In the genomic region with DNA sequence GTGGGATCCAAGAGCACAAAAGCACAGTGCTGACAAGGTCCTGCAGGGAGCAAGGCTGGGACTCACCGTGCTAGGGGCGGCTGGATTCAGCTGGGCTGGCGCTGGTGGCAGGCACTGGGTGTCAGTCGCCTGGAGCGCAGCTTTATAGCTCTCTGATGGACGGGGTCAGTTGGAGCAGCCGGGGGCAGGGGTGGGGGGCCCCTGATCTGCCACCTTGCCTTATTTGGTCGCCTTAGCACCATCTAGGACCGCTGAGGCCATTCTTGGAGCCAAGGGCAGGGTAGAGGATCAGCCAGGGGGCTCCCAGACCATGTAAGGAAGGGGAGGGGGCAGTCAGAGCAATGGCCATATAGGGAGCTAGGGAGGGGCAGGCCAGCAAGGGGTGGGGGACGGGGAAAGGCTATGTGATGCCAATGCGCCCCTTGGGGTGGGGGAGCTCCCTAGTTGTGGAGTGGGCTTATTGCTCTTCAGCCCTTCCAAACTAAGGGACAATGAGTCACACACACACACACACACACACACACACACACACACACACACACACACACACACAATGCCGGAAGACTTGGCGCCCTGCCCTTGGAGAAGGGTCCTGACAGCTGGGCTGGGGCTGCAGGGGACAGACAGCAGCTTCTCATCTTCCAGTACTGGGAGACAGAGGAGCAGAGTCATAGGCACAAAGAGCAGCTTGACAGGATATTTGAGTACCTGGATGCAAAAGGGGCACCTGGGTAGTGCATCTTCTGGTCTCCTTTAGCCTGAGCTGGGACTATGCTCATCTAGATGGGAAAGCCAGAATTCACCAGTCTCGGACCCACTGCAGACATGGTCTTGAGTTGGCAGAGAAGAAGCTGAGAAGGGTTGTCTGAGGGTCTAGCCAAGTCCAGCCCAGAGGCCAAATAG, we compare ENCODE assay signal across 10 mouse cellular contexts. TPM values are rescaled to one million over a fixed set of nuclear protein-coding genes. Genes with fewer than 3 reads are reported as not detected.
A peak's percentile ranks its signal among the peaks of the same experiment; 100 is the strongest.
DNase-seq lines count a peak whose midpoint lies in the region; ATAC-seq and TF ChIP-seq lines count a peak whose summit lies in the region.
"Had no signal": no experiment of that assay in that cellular context is flagged by ENCODE, and none has a peak within 500 bp of the region (broad histone marks: within the 10 kb centered on the region; RNA-seq: fewer than 3 reads in every experiment).

TSS of gene Actc1 (minus strand) at position 853 of the 903 bp plus-strand sequence.

- H3K27ac ChIP-seq in kidney, embryonic 14.5 days (ENCODE audit: low read depth, low read length) = no peak within 1 kb of the TSS
- H3K27ac ChIP-seq in embryonic facial prominence, embryonic 11.5 days (replicated peaks; ENCODE audit: low read depth, low read length) = no peak within 1 kb of the TSS
- H3K27ac ChIP-seq in liver, postnatal 0 days (ENCODE audit: low read depth) = no peak within 1 kb of the TSS
- H3K27ac ChIP-seq in forebrain, embryonic 15.5 days (replicated peaks) = no peak within 1 kb of the TSS

- no peaks in the 10 kb centered on the region for H3K36me3 ChIP-seq in kidney, embryonic 14.5 days (ENCODE audit: control insufficient read depth, insufficient read depth, low read length)
- no peaks in the 10 kb centered on the region for H3K36me3 ChIP-seq in embryonic facial prominence, embryonic 11.5 days (replicated peaks; ENCODE audit: control insufficient read depth, insufficient read depth, low read depth, low read length)
- H3K36me3 ChIP-seq in liver, postnatal 0 days (replicated peaks; ENCODE audit: insufficient read depth, low read length) = no peaks in the 10 kb centered on the region
- no peaks in the 10 kb centered on the region for H3K36me3 ChIP-seq in forebrain, embryonic 15.5 days

- TF ChIP-seq EP300 in liver, postnatal 0 days (IDR thresholded peaks at IDR 0.05; ENCODE audit: low read depth) = no peak

- no peak for TF ChIP-seq CTCF in liver, postnatal 0 days (IDR thresholded peaks at IDR 0.05; ENCODE audit: low read depth)

- ATAC-seq in kidney, embryonic 14.5 days (ENCODE audit: low FRiP score, low TSS enrichment) = peak; percentile 75
- ATAC-seq in embryonic facial prominence, embryonic 11.5 days (replicated peaks; ENCODE audit: insufficient number of reproducible peaks, low FRiP score, low TSS enrichment, low read depth) = peak; percentile 47; the same call in 1 of the 2 replicates
- no peak for ATAC-seq in liver, postnatal 0 days
- no peak; the same call in 1 of the 2 replicates for ATAC-seq in forebrain, embryonic 15.5 days (replicated peaks)

- no peaks in the 10 kb centered on the region for H3K27me3 ChIP-seq in kidney, embryonic 14.5 days (ENCODE audit: control insufficient read depth, insufficient read depth, low read length)
- H3K27me3 ChIP-seq in embryonic facial prominence, embryonic 11.5 days (ENCODE audit: control insufficient read depth, insufficient read depth, low read length) = no peaks in the 10 kb centered on the region
- H3K27me3 ChIP-seq in liver, postnatal 0 days (ENCODE audit: insufficient read depth, low read length) = no peaks in the 10 kb centered on the region
- H3K27me3 ChIP-seq in forebrain, embryonic 15.5 days = no peaks in the 10 kb centered on the region

- H3K9me3 ChIP-seq in kidney, embryonic 14.5 days (ENCODE audit: control insufficient read depth, low read length) = no peaks in the 10 kb centered on the region
- no peaks in the 10 kb centered on the region for H3K9me3 ChIP-seq in embryonic facial prominence, embryonic 11.5 days (replicated peaks; ENCODE audit: control insufficient read depth, low read length)
- H3K9me3 ChIP-seq in liver, postnatal 0 days (ENCODE audit: low read length) = no peaks in the 10 kb centered on the region
- H3K9me3 ChIP-seq in forebrain, embryonic 15.5 days = no peaks in the 10 kb centered on the region

- no peak within 1 kb of the TSS for H3K9ac ChIP-seq in kidney, embryonic 14.5 days (ENCODE audit: low read depth, low read length)
- H3K9ac ChIP-seq in embryonic facial prominence, embryonic 11.5 days (replicated peaks; ENCODE audit: low read length) = no peak within 1 kb of the TSS
- 0 out of 2 replicates have a peak within 1 kb of the TSS, but pooled peaks have one; percentile 2 for H3K9ac ChIP-seq in liver, postnatal 0 days (replicated peaks)
- H3K9ac ChIP-seq in forebrain, embryonic 15.5 days (replicated peaks) = no peak within 1 kb of the TSS

- H3K4me2 ChIP-seq in kidney, embryonic 14.5 days (replicated peaks; ENCODE audit: low read depth, low read length) = peak within 1 kb of the TSS; percentile 28
- no peak within 1 kb of the TSS for H3K4me2 ChIP-seq in embryonic facial prominence, embryonic 11.5 days (ENCODE audit: low read depth, low read length)
- H3K4me2 ChIP-seq in liver, postnatal 0 days (ENCODE audit: low read depth, low read length) = peak within 1 kb of the TSS; percentile 42; the same call in 1 of the 2 replicates
- no peak within 1 kb of the TSS for H3K4me2 ChIP-seq in forebrain, embryonic 15.5 days (replicated peaks)

- WGBS in kidney, embryonic 14.5 days = 11% methylated on average over 14 of the region's 14 CpGs
- WGBS in embryonic facial prominence, embryonic 11.5 days = 48% methylated on average over 14 of the region's 14 CpGs
- WGBS in liver, postnatal 0 days (ENCODE audit: insufficient replicate concordance) = 31% methylated on average over 13 of the region's 14 CpGs
- WGBS in forebrain, embryonic 15.5 days = 55% methylated on average over 13 of the region's 14 CpGs

- no peaks in the 10 kb centered on the region for H3K4me1 ChIP-seq in kidney, embryonic 14.5 days (ENCODE audit: control insufficient read depth, insufficient read depth, low read length)
- no peaks in the 10 kb centered on the region for H3K4me1 ChIP-seq in embryonic facial prominence, embryonic 11.5 days (ENCODE audit: control insufficient read depth, insufficient read depth, low read length)
- no peaks in the 10 kb centered on the region for H3K4me1 ChIP-seq in liver, postnatal 0 days (ENCODE audit: insufficient read depth)
- H3K4me1 ChIP-seq in forebrain, embryonic 15.5 days = 0 out of 2 replicates have a peak, but pooled peaks cover 7% of the 10 kb centered on the region

- intact Hi-C loops in heart, postnatal 14 days (cut with DNase I) = no loop called here
- intact Hi-C loops in left cerebral cortex, postnatal 36 days (cut with DNase I) = no loop called here

- H3K4me3 ChIP-seq in kidney, embryonic 14.5 days (ENCODE audit: low read length) = no peak within 1 kb of the TSS
- no peak within 1 kb of the TSS for H3K4me3 ChIP-seq in embryonic facial prominence, embryonic 11.5 days (ENCODE audit: low read depth, low read length)
- H3K4me3 ChIP-seq in liver, postnatal 0 days (ENCODE audit: low read depth, low read length) = no peak within 1 kb of the TSS
- H3K4me3 ChIP-seq in forebrain, embryonic 15.5 days = no peak within 1 kb of the TSS

- DNase-seq in kidney, adult 8-10 months = no peak
- DNase-seq in embryonic facial prominence, embryonic 11.5 days (ENCODE audit: low spot score) = no peak
- DNase-seq in heart, postnatal 14 days = peak; percentile 71 to 77
- no peak for DNase-seq in liver, postnatal 0 days
- no peak for DNase-seq in left cerebral cortex, postnatal 36 days (ENCODE audit: low spot score in 2 of 2)
- no peak for DNase-seq in urinary bladder, postnatal 4 days (ENCODE audit: low spot score in 2 of 2)

RNA-seq across cellular contexts. Expression of gene Actc1, which starts in this region (rescaled TPM):
- 12.3 and 12.6 TPM in 2 replicates for polyA plus RNA-seq in kidney, embryonic 14.5 days (2014; fragmentation: Nextera tagmentation; extraction: Ambion mirVana)
- 57.3 and 116 TPM in 2 replicates for polyA plus RNA-seq in embryonic facial prominence, embryonic 11.5 days (2014; fragmentation: Nextera tagmentation; extraction: Ambion mirVana)
- over 10,000 TPM; 15,903 to 17,925 TPM for total RNA-seq in heart, postnatal 14 days (2021)
- 1.1 and 12.1 TPM in 2 replicates for polyA plus RNA-seq in liver, postnatal 0 days (2015; fragmentation: Nextera tagmentation; extraction: Ambion mirVana)
- not detected for total RNA-seq in left cerebral cortex, postnatal 36 days (2021)
- 2.4 and 22.2 TPM in 2 replicates for polyA plus RNA-seq in forebrain, embryonic 15.5 days (2015; fragmentation: Nextera tagmentation; extraction: Ambion mirVana)
- total RNA-seq: common myeloid progenitor, adult 5-6 weeks; neutrophil, adult 5-6 weeks had no signal

Comparison
In these comparisons a context has a peak if more than half of its experiments do, and no peak if none do; other contexts are left out.
1. RNA of gene Actc1 (total RNA-seq): 15,903 to 17,925 TPM in heart, postnatal 14 days; not detected in left cerebral cortex, postnatal 36 days; every median in the first group is over 1,000 times any median in the second.
2. ATAC-seq: peak in kidney, embryonic 14.5 days (single experiment) and embryonic facial prominence, embryonic 11.5 days (single experiment); none in liver, postnatal 0 days (single experiment) and forebrain, embryonic 15.5 days (single experiment).
3. H3K4me2 ChIP-seq: peak in kidney, embryonic 14.5 days (single experiment) and liver, postnatal 0 days (single experiment); none in embryonic facial prominence, embryonic 11.5 days (single experiment) and forebrain, embryonic 15.5 days (single experiment).
4. DNase-seq: peak in heart, postnatal 14 days (2 of 2); none in kidney, adult 8-10 months (0 of 2), embryonic facial prominence, embryonic 11.5 days (single experiment), liver, postnatal 0 days (single experiment), left cerebral cortex, postnatal 36 days (0 of 2) and urinary bladder, postnatal 4 days (0 of 2).